Mouse (Mus musculus) midbrain, embryonic 15.5 days (tissue): ENCODE measurements at regions not wholly inside any gene's neighbourhood (a gene's known extent, or its start where the extent isn't known, plus 50 kb on each side); places are given as distances from the start of the nearest gene placed in this dataset.
A peak's percentile ranks its signal among the peaks of the same experiment; 100 is the strongest.

Source experiments
- ATAC-seq: fragments of 200-750 bp; cut with Nextera tagmentation; replicated peaks from 2 replicates; pipeline ENCODE4 v1.8.0; 2017; ENCODE audit warnings: moderate TSS enrichment
- H3K27ac ChIP-seq: fragments of 300-500 bp; sonication (generic); 2 replicates; pipeline ENCODE4 v1.5.1; 2015; ENCODE audit warnings: mild to moderate bottlenecking, inconsistent platforms
- H3K27me3 ChIP-seq: fragments of 300-500 bp; sonication (generic); replicated peaks from 2 replicates; pipeline ENCODE4 v1.6.1; 2015; ENCODE audit warnings: inconsistent platforms
- H3K36me3 ChIP-seq: fragments of 300-500 bp; sonication (generic); replicated peaks from 2 replicates; pipeline ENCODE4 v1.6.1; 2015; ENCODE audit warnings: inconsistent platforms
- H3K4me1 ChIP-seq: fragments of 300-500 bp; sonication (generic); 2 replicates; pipeline ENCODE4 v1.6.1; 2015; ENCODE audit warnings: inconsistent platforms
- H3K4me2 ChIP-seq: fragments of 300-500 bp; sonication (generic); 2 replicates; pipeline ENCODE4 v1.6.1; 2015; ENCODE audit warnings: inconsistent platforms, mild to moderate bottlenecking, moderate library complexity
- H3K4me3 ChIP-seq: fragments of 300-500 bp; sonication (generic); 2 replicates; pipeline ENCODE4 v1.5.1; 2015; ENCODE audit warnings: mild to moderate bottlenecking, inconsistent platforms
- H3K9ac ChIP-seq: fragments of 300-500 bp; sonication (generic); 2 replicates; pipeline ENCODE4 v1.6.1; 2015; ENCODE audit warnings: mild to moderate bottlenecking, inconsistent platforms
- H3K9me3 ChIP-seq: fragments of 300-500 bp; sonication (generic); 2 replicates; pipeline ENCODE4 v1.6.1; 2016; ENCODE audit warnings: inconsistent platforms
- WGBS: fragments of 180-500 bp; shearing (Covaris S2); methylation state at CpG from one replicate; pipeline ENCODE4 v1.1.7; 2015; ENCODE audit warnings: mixed read lengths; 5-methylcytosine and 5-hydroxymethylcytosine counted together

GRCm38 (mm10) chr6:51641965-51642364, 118.3 kb downstream of the Snx10 start:
- Histone ChIP-seq H3K27ac (no peak overlapping the region), H3K9me3 (no peaks in the 10 kb centered on the region), H3K4me1 (no peaks in the 10 kb centered on the region), H3K27me3 (no peaks in the 10 kb centered on the region), H3K4me3 (no peak overlapping the region), H3K4me2 (no peak overlapping the region), H3K36me3 (no peaks in the 10 kb centered on the region), H3K9ac (no peak overlapping the region)
- 88% methylated on average over 5 of the region's 5 CpGs for WGBS
- no peak for ATAC-seq

DNA sequence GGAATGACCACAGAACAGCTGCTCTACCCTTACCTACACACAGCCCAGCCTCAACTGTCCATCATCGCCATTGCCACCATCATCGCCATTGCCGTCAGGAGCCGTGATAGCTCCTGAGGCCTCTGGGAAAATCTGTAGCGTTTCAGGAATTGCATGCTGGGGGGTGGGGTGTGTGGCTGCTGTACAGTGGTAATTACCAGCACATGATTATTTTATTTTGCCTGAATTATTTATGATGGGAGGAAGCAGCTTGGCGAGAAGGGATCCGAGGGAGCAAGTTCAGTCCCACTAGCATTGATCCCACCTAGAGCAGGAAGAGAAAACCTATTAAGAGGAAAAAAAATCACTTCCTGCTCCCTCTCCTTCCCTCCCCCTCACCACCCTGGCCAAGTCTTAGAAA, 125.1 kb downstream of the Snx10 start:
- Histone ChIP-seq H3K36me3 (no peaks in the 10 kb centered on the region), H3K4me1 (no peaks in the 10 kb centered on the region), H3K4me2 (no peak overlapping the region), H3K27me3 (no peaks in the 10 kb centered on the region), H3K4me3 (no peak overlapping the region), H3K9ac (no peak overlapping the region), H3K27ac (peak overlapping the region; percentile 55), H3K9me3 (no peaks in the 10 kb centered on the region)
- ATAC-seq = peak; percentile 48; the same call in 1 of the 2 replicates
- WGBS = 58% methylated on average over 7 of the region's 7 CpGs

DNA sequence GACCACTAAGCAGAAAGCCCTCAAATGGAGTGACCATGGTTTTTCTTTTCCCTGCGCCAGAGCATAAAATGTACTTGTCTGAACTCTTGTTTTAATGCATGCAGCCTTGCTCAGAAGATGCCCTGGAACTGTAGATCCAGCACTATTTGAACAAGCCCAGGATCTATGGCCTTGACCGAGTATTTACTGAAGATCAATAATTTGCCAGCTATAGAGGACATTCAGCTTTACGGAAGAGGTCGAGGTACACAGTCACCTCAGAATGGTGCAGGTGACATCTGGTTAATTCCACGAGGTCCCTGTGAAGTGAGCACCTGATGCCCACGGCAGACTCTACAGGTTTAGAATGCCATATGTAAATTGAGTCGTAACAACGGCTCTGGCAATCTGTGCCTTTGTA, 130.1 kb downstream of the Snx10 start:
- H3K36me3 ChIP-seq = no peaks in the 10 kb centered on the region
- no peak overlapping the region for H3K4me2 ChIP-seq
- H3K4me1 ChIP-seq = peaks cover 27% of the 10 kb centered on the region
- H3K27me3 ChIP-seq = no peaks in the 10 kb centered on the region
- H3K4me3 ChIP-seq = no peak overlapping the region
- H3K27ac ChIP-seq = no peak overlapping the region
- WGBS = 86% methylated on average over 8 of the region's 8 CpGs
- H3K9ac ChIP-seq = no peak overlapping the region
- H3K9me3 ChIP-seq = no peaks in the 10 kb centered on the region
- ATAC-seq = no peak

DNA sequence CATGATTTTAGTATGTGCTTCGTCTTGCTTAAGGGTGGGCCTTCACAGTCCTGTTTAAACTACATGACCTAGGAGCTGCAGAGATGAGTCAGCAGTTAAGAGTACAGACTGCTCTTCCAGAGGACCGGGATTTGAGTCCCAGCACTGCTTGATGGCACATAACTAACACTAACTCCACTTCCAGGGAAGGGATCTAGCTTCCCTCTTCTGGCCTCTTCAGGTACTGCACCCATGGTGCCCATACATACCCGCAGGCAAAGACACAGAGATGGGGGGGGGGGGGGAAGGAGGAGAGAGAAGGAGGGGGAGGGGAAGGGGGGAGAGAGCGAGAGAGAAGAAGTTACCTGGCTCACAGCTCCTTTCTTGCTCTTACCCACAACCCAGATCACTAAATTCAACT, 131.3 kb downstream of the Snx10 start:
- 91% methylated on average over 4 of the region's 4 CpGs for WGBS
- Histone ChIP-seq H3K4me2 (no peak overlapping the region), H3K9me3 (no peaks in the 10 kb centered on the region), H3K9ac (no peak overlapping the region), H3K27ac (no peak overlapping the region), H3K36me3 (no peaks in the 10 kb centered on the region), H3K4me1 (peaks cover 27% of the 10 kb centered on the region), H3K27me3 (no peaks in the 10 kb centered on the region), H3K4me3 (no peak overlapping the region)
- ATAC-seq = no peak

GRCm38 (mm10) chr6:51656078-51656477, 132.4 kb downstream of the Snx10 start:
- no peaks in the 10 kb centered on the region for H3K27me3 ChIP-seq
- H3K9ac ChIP-seq = no peak overlapping the region
- peaks cover 27% of the 10 kb centered on the region for H3K4me1 ChIP-seq
- ATAC-seq = no peak
- H3K4me3 ChIP-seq = no peak overlapping the region
- no peaks in the 10 kb centered on the region for H3K36me3 ChIP-seq
- H3K27ac ChIP-seq = peak overlapping the region; percentile 78
- no peaks in the 10 kb centered on the region for H3K9me3 ChIP-seq
- no peak overlapping the region for H3K4me2 ChIP-seq
- WGBS = 52% methylated on average over 7 of the region's 7 CpGs

GRCm38 (mm10) chr6:51656883-51657640, 133.4 kb downstream of the Snx10 start:
- Histone ChIP-seq H3K4me3 (no peak overlapping the region), H3K27me3 (no peaks in the 10 kb centered on the region), H3K4me1 (peaks cover 27% of the 10 kb centered on the region), H3K9ac (no peak overlapping the region), H3K4me2 (no peak overlapping the region), H3K27ac (peak overlapping the region; percentile 78), H3K9me3 (no peaks in the 10 kb centered on the region), H3K36me3 (no peaks in the 10 kb centered on the region)
- WGBS = 27% methylated on average over 12 of the region's 12 CpGs
- peak; percentile 68; the same call in 1 of the 2 replicates for ATAC-seq

DNA sequence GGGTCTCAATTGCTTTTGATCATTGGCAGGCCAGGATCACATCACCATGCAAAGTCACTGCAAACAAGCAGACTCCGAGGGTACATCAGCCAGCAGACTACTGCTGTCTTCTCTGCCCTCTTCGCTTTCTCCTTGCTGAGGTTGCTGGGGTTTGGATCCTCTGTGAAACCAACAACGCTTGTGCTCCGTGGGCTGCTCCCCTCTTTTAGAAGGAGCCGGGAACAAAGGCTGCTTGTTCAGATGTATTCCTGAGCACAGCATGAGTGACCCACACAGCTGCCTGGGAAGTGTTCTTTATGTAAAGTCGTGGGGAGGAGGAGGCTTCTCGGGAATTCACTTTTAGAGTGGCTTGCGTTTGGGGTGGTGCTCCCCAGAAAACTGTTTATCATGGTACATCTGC, 134.7 kb downstream of the Snx10 start:
- no peak overlapping the region for H3K9ac ChIP-seq
- no peaks in the 10 kb centered on the region for H3K27me3 ChIP-seq
- H3K9me3 ChIP-seq = no peaks in the 10 kb centered on the region
- no peak overlapping the region for H3K4me3 ChIP-seq
- WGBS = 10% methylated on average over 8 of the region's 8 CpGs
- H3K4me1 ChIP-seq = peaks cover 27% of the 10 kb centered on the region
- no peak overlapping the region for H3K4me2 ChIP-seq
- H3K27ac ChIP-seq = peak overlapping the region; percentile 78; the same call in 1 of the 2 replicates
- H3K36me3 ChIP-seq = no peaks in the 10 kb centered on the region
- ATAC-seq = no peak

DNA sequence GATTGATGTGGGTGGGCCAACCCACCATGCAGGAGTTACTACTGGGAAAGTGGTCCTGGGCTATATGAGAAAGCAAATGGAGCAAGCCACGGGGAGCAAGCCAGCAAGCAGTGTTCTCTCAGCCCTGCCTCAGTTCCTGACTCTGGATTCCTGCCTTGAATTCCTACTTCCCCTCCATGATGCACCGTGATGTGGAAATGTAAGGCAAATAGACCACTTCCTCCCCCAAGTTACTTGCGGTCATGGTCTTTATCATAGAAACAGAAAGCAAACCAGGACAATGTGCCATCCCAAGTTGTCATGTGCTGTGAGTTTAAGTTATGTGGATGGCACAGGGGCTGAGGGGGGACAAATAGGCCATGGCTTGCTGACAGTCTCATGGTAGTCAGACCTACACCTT, 139.5 kb downstream of the Snx10 start:
- Histone ChIP-seq H3K27ac (no peak overlapping the region), H3K4me2 (no peak overlapping the region), H3K36me3 (no peaks in the 10 kb centered on the region), H3K27me3 (no peaks in the 10 kb centered on the region), H3K4me1 (peaks cover 5% of the 10 kb centered on the region), H3K9me3 (peaks cover 10% of the 10 kb centered on the region; the same call in 1 of the 2 replicates), H3K9ac (no peak overlapping the region), H3K4me3 (no peak overlapping the region)
- 90% methylated on average over 3 of the region's 3 CpGs for WGBS
- ATAC-seq = no peak

DNA sequence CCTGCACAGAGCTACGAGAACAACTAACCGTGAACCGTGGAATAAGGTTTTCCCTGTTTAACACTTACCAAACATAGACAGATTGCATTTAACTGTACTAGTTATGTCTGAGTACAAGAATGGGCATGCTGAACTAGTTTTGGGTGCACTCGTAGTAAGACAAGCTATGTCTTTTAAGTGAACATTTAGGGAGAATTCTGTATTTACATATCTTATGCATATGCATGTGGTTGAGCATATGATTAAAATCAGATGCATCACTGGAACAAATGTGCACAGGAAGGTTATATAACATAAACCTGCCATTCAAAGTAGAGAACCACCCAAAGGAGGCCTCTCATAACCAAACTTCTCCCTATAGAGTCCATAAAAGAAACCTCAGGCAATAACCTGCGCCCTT, 140.3 kb downstream of the Snx10 start:
- H3K36me3 ChIP-seq = no peaks in the 10 kb centered on the region
- ATAC-seq = no peak
- no peak overlapping the region for H3K27ac ChIP-seq
- no peak overlapping the region for H3K4me3 ChIP-seq
- H3K9ac ChIP-seq = no peak overlapping the region
- H3K9me3 ChIP-seq = peaks cover 10% of the 10 kb centered on the region; the same call in 1 of the 2 replicates
- no peaks in the 10 kb centered on the region for H3K27me3 ChIP-seq
- H3K4me1 ChIP-seq = no peaks in the 10 kb centered on the region
- 94% methylated on average over 5 of the region's 5 CpGs for WGBS
- H3K4me2 ChIP-seq = no peak overlapping the region

DNA sequence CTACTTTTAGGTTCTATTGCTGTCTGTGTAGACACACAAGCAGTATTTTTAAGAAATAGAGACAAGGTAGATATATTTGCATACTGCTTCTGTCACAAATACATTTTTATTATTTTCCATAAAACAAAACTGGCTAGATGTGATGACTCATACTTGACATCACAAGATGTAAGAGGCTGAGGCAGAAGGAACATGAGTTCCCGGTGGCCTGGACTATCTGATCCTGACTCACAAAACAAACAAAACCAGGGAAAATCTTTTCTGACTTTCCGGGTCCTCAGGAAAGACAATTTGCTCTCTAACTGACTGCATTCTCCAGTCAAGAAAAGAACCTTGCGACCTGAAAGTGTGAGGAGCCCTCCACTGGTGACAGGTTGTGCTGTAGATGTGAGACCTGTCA, 143.3 kb downstream of the Snx10 start:
- Histone ChIP-seq H3K4me2 (no peak overlapping the region), H3K9me3 (peaks cover 10% of the 10 kb centered on the region; the same call in 1 of the 2 replicates), H3K27me3 (no peaks in the 10 kb centered on the region), H3K4me1 (no peaks in the 10 kb centered on the region), H3K4me3 (no peak overlapping the region), H3K9ac (no peak overlapping the region), H3K27ac (no peak overlapping the region), H3K36me3 (no peaks in the 10 kb centered on the region)
- 89% methylated on average over 3 of the region's 3 CpGs for WGBS
- no peak for ATAC-seq

- Histone ChIP-seq H3K27me3 (no peaks in the 10 kb centered on the region), H3K9ac (no peak overlapping the region), H3K27ac (peak overlapping the region; percentile 53), H3K4me3 (no peak overlapping the region), H3K4me1 (peaks cover 4% of the 10 kb centered on the region), H3K9me3 (no peaks in the 10 kb centered on the region), H3K4me2 (no peak overlapping the region), H3K36me3 (no peaks in the 10 kb centered on the region)
- WGBS = 56% methylated on average over 13 of the region's 13 CpGs
- ATAC-seq = no peak
Observed at GRCm38 (mm10) chr6:51675342-51675945, 151.7 kb downstream of the Snx10 start.

- Histone ChIP-seq H3K4me1 (peaks cover 4% of the 10 kb centered on the region), H3K27ac (no peak overlapping the region), H3K36me3 (no peaks in the 10 kb centered on the region), H3K4me3 (no peak overlapping the region), H3K27me3 (no peaks in the 10 kb centered on the region), H3K4me2 (no peak overlapping the region), H3K9ac (no peak overlapping the region), H3K9me3 (no peaks in the 10 kb centered on the region)
- 80% methylated on average over 12 of the region's 12 CpGs for WGBS
- no peak for ATAC-seq
Observed at GRCm38 (mm10) chr6:51677162-51677996, 153.7 kb downstream of the Snx10 start.
